Mouse (Mus musculus): ENCODE measurements around the gene Wfdc9. TPM values are rescaled to one million over a fixed set of nuclear protein-coding genes. Genes with fewer than 3 reads are reported as not detected.

Wfdc9 gene
- polyA plus RNA-seq, 1 experiment from 2014 or later = not detected

- no peak within 1 kb of the TSS for H3K9ac ChIP-seq
- 59% methylated on average over 7 of the region's 7 CpGs for WGBS (ENCODE audit: insufficient replicate concordance)
Observed at GRCm38 (mm10) chr2:164673987-164674386, 17.6 kb upstream of the Wfdc9 start, which contains the start of gene Wfdc11. Gene Wfdc11 (minus strand): TSS chr2:164674087.

GRCm38 (mm10) chr2:164670938-164671337 is 14.6 kb upstream of the Wfdc9 start:
- Histone ChIP-seq H3K4me1 (no peaks in the 10 kb centered on the region), H3K9ac (no peak overlapping the region), H3K4me3 (no peak overlapping the region), H3K9me3 (replicated peaks) (peaks cover 7% of the 10 kb centered on the region; the same call in 1 of the 2 replicates), H3K4me2 (no peak overlapping the region), H3K36me3 (no peaks in the 10 kb centered on the region), H3K27me3 (replicated peaks) (no peaks in the 10 kb centered on the region), H3K27ac (no peak overlapping the region)
- 13% methylated on average over 1 of the region's 1 CpGs for WGBS (ENCODE audit: insufficient replicate concordance)
- ATAC-seq = no peak

More at GRCm38 (mm10) chr2:164673987-164674386, 17.6 kb upstream of the Wfdc9 start, which contains the start of gene Wfdc11:
- no peak within 1 kb of the TSS for H3K4me2 ChIP-seq
- 0 out of 2 replicates have a peak, but pooled peaks cover 4% of the 10 kb centered on the region for H3K4me1 ChIP-seq
- no peaks in the 10 kb centered on the region for H3K9me3 ChIP-seq (replicated peaks)
- H3K27ac ChIP-seq = no peak within 1 kb of the TSS
- no peaks in the 10 kb centered on the region for H3K27me3 ChIP-seq (replicated peaks)
- no peaks in the 10 kb centered on the region for H3K36me3 ChIP-seq
- no peak within 1 kb of the TSS for H3K4me3 ChIP-seq
- ATAC-seq = no peak

GRCm38 (mm10) chr2:164670261-164670660 is 13.9 kb upstream of the Wfdc9 start:
- ATAC-seq = no peak
- H3K4me1 ChIP-seq = no peaks in the 10 kb centered on the region
- no peaks in the 10 kb centered on the region for H3K27me3 ChIP-seq (replicated peaks)
- H3K4me3 ChIP-seq = no peak overlapping the region
- H3K9ac ChIP-seq = no peak overlapping the region
- H3K36me3 ChIP-seq = no peaks in the 10 kb centered on the region
- H3K9me3 ChIP-seq (replicated peaks) = peaks cover 7% of the 10 kb centered on the region; the same call in 1 of the 2 replicates
- no peak overlapping the region for H3K4me2 ChIP-seq
- no peak overlapping the region for H3K27ac ChIP-seq
- WGBS (ENCODE audit: insufficient replicate concordance) = 61% methylated on average over 5 of the region's 5 CpGs

- peaks cover 7% of the 10 kb centered on the region; the same call in 1 of the 2 replicates for H3K9me3 ChIP-seq (replicated peaks)
- no peak for ATAC-seq
- H3K36me3 ChIP-seq = no peaks in the 10 kb centered on the region
- no peak overlapping the region for H3K4me3 ChIP-seq
- no peaks in the 10 kb centered on the region for H3K4me1 ChIP-seq
- H3K4me2 ChIP-seq = no peak overlapping the region
- no peaks in the 10 kb centered on the region for H3K27me3 ChIP-seq (replicated peaks)
- WGBS (ENCODE audit: insufficient replicate concordance) = 64% methylated on average over 7 of the region's 7 CpGs
- H3K9ac ChIP-seq = no peak overlapping the region
- H3K27ac ChIP-seq = no peak overlapping the region
Observed at GRCm38 (mm10) chr2:164664851-164665250, 8.5 kb upstream of the Wfdc9 start.

GRCm38 (mm10) chr2:164655858-164656257 is 525 bp downstream of the Wfdc9 start, which contains the start of gene Wfdc10:
Gene Wfdc10 (plus strand): TSS chr2:164656046.
- no peaks in the 10 kb centered on the region for H3K4me1 ChIP-seq
- no peak within 1 kb of the TSS for H3K9ac ChIP-seq
- 7% methylated on average over 11 of the region's 11 CpGs for WGBS (ENCODE audit: insufficient replicate concordance)
- ATAC-seq = no peak
- H3K36me3 ChIP-seq = no peaks in the 10 kb centered on the region
- no peak within 1 kb of the TSS for H3K4me2 ChIP-seq
- no peak within 1 kb of the TSS for H3K4me3 ChIP-seq
- peaks cover 11% of the 10 kb centered on the region; the same call in 1 of the 2 replicates for H3K27me3 ChIP-seq (replicated peaks)
- no peak within 1 kb of the TSS for H3K27ac ChIP-seq
- H3K9me3 ChIP-seq (replicated peaks) = no peaks in the 10 kb centered on the region

GRCm38 (mm10) chr2:164641881-164642673 is 14.3 kb downstream of the Wfdc9 start:
- H3K4me2 ChIP-seq = no peak overlapping the region
- no peaks in the 10 kb centered on the region for H3K4me1 ChIP-seq
- no peak overlapping the region for H3K4me3 ChIP-seq
- H3K27me3 ChIP-seq (replicated peaks) = no peaks in the 10 kb centered on the region
- WGBS (ENCODE audit: insufficient replicate concordance) = 72% methylated on average over 13 of the region's 13 CpGs
- no peaks in the 10 kb centered on the region for H3K36me3 ChIP-seq
- ATAC-seq = no peak
- no peak overlapping the region for H3K9ac ChIP-seq
- no peak overlapping the region for H3K27ac ChIP-seq
- H3K9me3 ChIP-seq (replicated peaks) = no peaks in the 10 kb centered on the region; the same call in 1 of the 2 replicates

- no peaks in the 10 kb centered on the region for H3K27me3 ChIP-seq (replicated peaks)
- ATAC-seq = no peak
- H3K9ac ChIP-seq = no peak overlapping the region
- H3K4me1 ChIP-seq = no peaks in the 10 kb centered on the region
- no peak overlapping the region for H3K4me2 ChIP-seq
- WGBS (ENCODE audit: insufficient replicate concordance) = 51% methylated on average over 7 of the region's 7 CpGs
- H3K4me3 ChIP-seq = no peak overlapping the region
- no peaks in the 10 kb centered on the region; the same call in 1 of the 2 replicates for H3K9me3 ChIP-seq (replicated peaks)
- no peak overlapping the region for H3K27ac ChIP-seq
- H3K36me3 ChIP-seq = no peaks in the 10 kb centered on the region
Observed at GRCm38 (mm10) chr2:164641129-164641528, 15.3 kb downstream of the Wfdc9 start.

GRCm38 (mm10) chr2:164638696-164639095 is 17.7 kb downstream of the Wfdc9 start, which contains the start of gene Wfdc16:
Gene Wfdc16 (minus strand): TSS chr2:164638796.
- Histone ChIP-seq H3K27me3 (replicated peaks) (no peaks in the 10 kb centered on the region), H3K9ac (no peak within 1 kb of the TSS), H3K4me2 (no peak within 1 kb of the TSS), H3K27ac (no peak within 1 kb of the TSS), H3K36me3 (no peaks in the 10 kb centered on the region), H3K4me3 (no peak within 1 kb of the TSS), H3K4me1 (no peaks in the 10 kb centered on the region), H3K9me3 (replicated peaks) (no peaks in the 10 kb centered on the region; the same call in 1 of the 2 replicates)
- 72% methylated on average over 3 of the region's 3 CpGs for WGBS (ENCODE audit: insufficient replicate concordance)
- no peak for ATAC-seq

GRCm38 (mm10) chr2:164635266-164635665 is 21.1 kb downstream of the Wfdc9 start:
- Histone ChIP-seq H3K9ac (no peak overlapping the region), H3K4me2 (no peak overlapping the region), H3K27ac (no peak overlapping the region), H3K36me3 (no peaks in the 10 kb centered on the region), H3K9me3 (replicated peaks) (no peaks in the 10 kb centered on the region; the same call in 1 of the 2 replicates), H3K27me3 (replicated peaks) (no peaks in the 10 kb centered on the region), H3K4me1 (no peaks in the 10 kb centered on the region), H3K4me3 (no peak overlapping the region)
- WGBS (ENCODE audit: insufficient replicate concordance) = 62% methylated on average over 9 of the region's 9 CpGs
- ATAC-seq = no peak

GRCm38 (mm10) chr2:164621775-164622174 is 34.6 kb downstream of the Wfdc9 start:
- H3K27ac ChIP-seq = no peak overlapping the region
- H3K4me2 ChIP-seq = no peak overlapping the region
- H3K4me3 ChIP-seq = no peak overlapping the region
- no peak overlapping the region for H3K9ac ChIP-seq
- no peak for ATAC-seq
- no peaks in the 10 kb centered on the region for H3K36me3 ChIP-seq
- WGBS (ENCODE audit: insufficient replicate concordance) = 66% methylated on average over 4 of the region's 4 CpGs
- H3K27me3 ChIP-seq (replicated peaks) = no peaks in the 10 kb centered on the region
- no peaks in the 10 kb centered on the region for H3K4me1 ChIP-seq
- no peaks in the 10 kb centered on the region for H3K9me3 ChIP-seq (replicated peaks)

- H3K4me2 ChIP-seq = no peak overlapping the region
- no peak for ATAC-seq
- no peaks in the 10 kb centered on the region for H3K9me3 ChIP-seq (replicated peaks)
- H3K4me1 ChIP-seq = no peaks in the 10 kb centered on the region
- no peak overlapping the region for H3K27ac ChIP-seq
- 68% methylated on average over 5 of the region's 5 CpGs for WGBS (ENCODE audit: insufficient replicate concordance)
- H3K4me3 ChIP-seq = no peak overlapping the region
- no peaks in the 10 kb centered on the region for H3K27me3 ChIP-seq (replicated peaks)
- no peak overlapping the region for H3K9ac ChIP-seq
- no peaks in the 10 kb centered on the region for H3K36me3 ChIP-seq
Observed at GRCm38 (mm10) chr2:164619050-164619449, 37.3 kb downstream of the Wfdc9 start.

GRCm38 (mm10) chr2:164615386-164615785 is 41.0 kb downstream of the Wfdc9 start:
- Histone ChIP-seq H3K4me2 (no peak overlapping the region), H3K36me3 (no peaks in the 10 kb centered on the region), H3K4me3 (no peak overlapping the region), H3K27me3 (replicated peaks) (no peaks in the 10 kb centered on the region), H3K27ac (no peak overlapping the region), H3K4me1 (no peaks in the 10 kb centered on the region), H3K9me3 (replicated peaks) (no peaks in the 10 kb centered on the region), H3K9ac (no peak overlapping the region)
- 66% methylated on average over 3 of the region's 3 CpGs for WGBS (ENCODE audit: insufficient replicate concordance)
- ATAC-seq = no peak

All from liver, embryonic 12.5 days (tissue).